Mouse (Mus musculus) thymus, postnatal 36 days (tissue): ENCODE data around the gene Neu2.
A peak's percentile ranks its signal among the peaks of the same experiment; 100 is the strongest.

ENCODE experiments used
- DNase-seq, 2 experiments: peaks; one replicate each; pipeline ENCODE4 v3.0.0; 2022; ENCODE audit warnings: mixed read lengths in 2 of 2

Gene Neu2

GRCm38 (mm10) chr1:87620693-87621092 is 111.0 kb downstream of the Neu2 start:
- DNase-seq = no peak

- DNase-seq = no peak
Observed at GRCm38 (mm10) chr1:87621146-87621857, 111.6 kb downstream of the Neu2 start.

- peak; percentile 37 to 68 for DNase-seq
Observed at GRCm38 (mm10) chr1:87621858-87622279, 112.2 kb downstream of the Neu2 start.

GRCm38 (mm10) chr1:87623977-87624666 is 114.4 kb downstream of the Neu2 start:
- DNase-seq = no peak

- no peak for DNase-seq
Observed at GRCm38 (mm10) chr1:87624826-87625225, 115.1 kb downstream of the Neu2 start.

- DNase-seq = no peak
Observed at GRCm38 (mm10) chr1:87625254-87626025, 115.8 kb downstream of the Neu2 start.

- peak; percentile 69 to 85 for DNase-seq
Observed at GRCm38 (mm10) chr1:87626344-87626743, 116.7 kb downstream of the Neu2 start.

- no peak for DNase-seq
Observed at GRCm38 (mm10) chr1:87628085-87628484, 118.4 kb downstream of the Neu2 start.

- DNase-seq = no peak
Observed at GRCm38 (mm10) chr1:87631584-87631983, 121.9 kb downstream of the Neu2 start.

- no peak for DNase-seq
Observed at GRCm38 (mm10) chr1:87632163-87632562, 122.5 kb downstream of the Neu2 start.

- peak; percentile 25 to 46 for DNase-seq
Observed at GRCm38 (mm10) chr1:87636716-87637117, 127.0 kb downstream of the Neu2 start.

GRCm38 (mm10) chr1:87637121-87637877 is 127.6 kb downstream of the Neu2 start:
- peak; percentile 36 to 50 for DNase-seq

GRCm38 (mm10) chr1:87637878-87638600 is 128.3 kb downstream of the Neu2 start:
- no peak for DNase-seq

GRCm38 (mm10) chr1:87639724-87640123 is 130.0 kb downstream of the Neu2 start:
- DNase-seq = no peak

- DNase-seq = no peak
Observed at GRCm38 (mm10) chr1:87640165-87640661, 130.5 kb downstream of the Neu2 start.

- no peak for DNase-seq
Observed at GRCm38 (mm10) chr1:87643016-87643415, 133.3 kb downstream of the Neu2 start.

GRCm38 (mm10) chr1:87645041-87645440 is 135.4 kb downstream of the Neu2 start:
- no peak for DNase-seq

- DNase-seq = no peak
Observed at GRCm38 (mm10) chr1:87645748-87646147, 136.1 kb downstream of the Neu2 start.
